ENCODE assay signal across 9 mouse cellular contexts in genomic region chr3:57295631-57296030, GRCm38 (mm10). TPM values are rescaled to one million over a fixed set of nuclear protein-coding genes. Genes with fewer than 3 reads are reported as not detected.
A peak's percentile ranks its signal among the peaks of the same experiment; 100 is the strongest.
DNase-seq lines count a peak whose midpoint lies in the region; ATAC-seq lines count a peak whose summit lies in the region.
"Had no signal": no experiment of that assay in that cellular context is flagged by ENCODE, and none has a peak within 500 bp of the region (broad histone marks: within the 10 kb centered on the region; RNA-seq: fewer than 3 reads in every experiment).

No protein-coding gene starts in this region.

- H3K9me3 ChIP-seq in hindbrain, embryonic 14.5 days (ENCODE audit: control insufficient read depth, low read length), result no peaks in the 10 kb centered on the region
- no peaks in the 10 kb centered on the region for H3K9me3 ChIP-seq in hindbrain, embryonic 11.5 days (ENCODE audit: control insufficient read depth, low read length)
- H3K9me3 ChIP-seq in midbrain, embryonic 15.5 days, result no peaks in the 10 kb centered on the region
- H3K9me3 ChIP-seq in midbrain, embryonic 14.5 days (ENCODE audit: control insufficient read depth, low read length), result no peaks in the 10 kb centered on the region
- no peaks in the 10 kb centered on the region for H3K9me3 ChIP-seq in intestine, embryonic 16.5 days (ENCODE audit: control insufficient read depth, low read length)

- DNase-seq in hindbrain, embryonic 14.5 days (ENCODE audit: low spot score), result no peak
- no peak for DNase-seq in hindbrain, embryonic 11.5 days (ENCODE audit: low spot score)
- DNase-seq in midbrain, embryonic 14.5 days, result no peak
- no peak for DNase-seq in frontal cortex, postnatal 10 days (ENCODE audit: low spot score in 2 of 2)
- DNase-seq in embryo, embryonic 11 days, result no peak

- peak overlapping the region; percentile 64 for H3K27ac ChIP-seq in hindbrain, embryonic 14.5 days
- H3K27ac ChIP-seq in hindbrain, embryonic 11.5 days (ENCODE audit: low read depth, low read length), result no peak overlapping the region
- H3K27ac ChIP-seq in midbrain, embryonic 15.5 days, result 0 out of 2 replicates have a peak overlapping the region, but pooled peaks have one; percentile 45
- H3K27ac ChIP-seq in midbrain, embryonic 14.5 days (replicated peaks; ENCODE audit: low read depth, low read length), result no peak overlapping the region
- peak overlapping the region; percentile 57 for H3K27ac ChIP-seq in intestine, embryonic 16.5 days (ENCODE audit: low read length)
- H3K27ac ChIP-seq: macrophage had no signal

- no peak overlapping the region for H3K4me3 ChIP-seq in hindbrain, embryonic 14.5 days (replicated peaks; ENCODE audit: low read length)
- H3K4me3 ChIP-seq in hindbrain, embryonic 11.5 days (ENCODE audit: low read depth, low read length), result no peak overlapping the region
- H3K4me3 ChIP-seq in midbrain, embryonic 15.5 days, result no peak overlapping the region
- H3K4me3 ChIP-seq in midbrain, embryonic 14.5 days (replicated peaks; ENCODE audit: low read depth, low read length), result no peak overlapping the region
- H3K4me3 ChIP-seq in intestine, embryonic 16.5 days (ENCODE audit: low read length), result no peak overlapping the region

- no peak overlapping the region for H3K9ac ChIP-seq in hindbrain, embryonic 14.5 days
- H3K9ac ChIP-seq in hindbrain, embryonic 11.5 days (ENCODE audit: low read depth, low read length), result no peak overlapping the region
- no peak overlapping the region for H3K9ac ChIP-seq in midbrain, embryonic 15.5 days
- H3K9ac ChIP-seq in midbrain, embryonic 14.5 days (replicated peaks; ENCODE audit: low read length), result no peak overlapping the region
- H3K9ac ChIP-seq in intestine, embryonic 16.5 days (ENCODE audit: low read depth, low read length), result no peak overlapping the region
- H3K9ac ChIP-seq: forebrain, postnatal 0 days had no signal

- H3K4me1 ChIP-seq in hindbrain, embryonic 14.5 days (replicated peaks; ENCODE audit: control insufficient read depth, insufficient read depth, low read length), result peaks cover 6% of the 10 kb centered on the region
- H3K4me1 ChIP-seq in hindbrain, embryonic 11.5 days (replicated peaks; ENCODE audit: control insufficient read depth, insufficient read depth, low read length), result no peaks in the 10 kb centered on the region
- H3K4me1 ChIP-seq in midbrain, embryonic 15.5 days, result no peaks in the 10 kb centered on the region
- H3K4me1 ChIP-seq in midbrain, embryonic 14.5 days (ENCODE audit: control insufficient read depth, insufficient read depth, low read length), result no peaks in the 10 kb centered on the region
- H3K4me1 ChIP-seq in intestine, embryonic 16.5 days (ENCODE audit: control insufficient read depth, insufficient read depth, low read length), result peaks cover 5% of the 10 kb centered on the region; the same call in 1 of the 2 replicates

- H3K36me3 ChIP-seq in hindbrain, embryonic 14.5 days (replicated peaks; ENCODE audit: control insufficient read depth, insufficient read depth), result no peaks in the 10 kb centered on the region
- no peaks in the 10 kb centered on the region for H3K36me3 ChIP-seq in hindbrain, embryonic 11.5 days (ENCODE audit: control insufficient read depth, insufficient read depth, low read length)
- no peaks in the 10 kb centered on the region for H3K36me3 ChIP-seq in midbrain, embryonic 15.5 days (replicated peaks)
- H3K36me3 ChIP-seq in midbrain, embryonic 14.5 days (ENCODE audit: control insufficient read depth, insufficient read depth, low read length), result no peaks in the 10 kb centered on the region
- no peaks in the 10 kb centered on the region for H3K36me3 ChIP-seq in intestine, embryonic 16.5 days (ENCODE audit: control insufficient read depth, insufficient read depth, low read length)

- no peak for ATAC-seq in hindbrain, embryonic 14.5 days (ENCODE audit: low FRiP score)
- ATAC-seq in hindbrain, embryonic 11.5 days (ENCODE audit: low FRiP score), result no peak
- no peak for ATAC-seq in midbrain, embryonic 15.5 days (replicated peaks)
- ATAC-seq in midbrain, embryonic 14.5 days (ENCODE audit: low FRiP score, low TSS enrichment), result no peak
- no peak for ATAC-seq in intestine, embryonic 16.5 days

- no peak overlapping the region for H3K4me2 ChIP-seq in hindbrain, embryonic 14.5 days (replicated peaks)
- H3K4me2 ChIP-seq in hindbrain, embryonic 11.5 days (replicated peaks; ENCODE audit: low read depth, low read length), result no peak overlapping the region
- no peak overlapping the region for H3K4me2 ChIP-seq in midbrain, embryonic 15.5 days
- H3K4me2 ChIP-seq in midbrain, embryonic 14.5 days (ENCODE audit: low read length), result no peak overlapping the region
- no peak overlapping the region for H3K4me2 ChIP-seq in intestine, embryonic 16.5 days (ENCODE audit: low read depth, low read length)

- 88% methylated on average over 4 of the region's 4 CpGs for WGBS in hindbrain, embryonic 14.5 days
- 85% methylated on average over 4 of the region's 4 CpGs for WGBS in hindbrain, embryonic 11.5 days
- 88% methylated on average over 4 of the region's 4 CpGs for WGBS in midbrain, embryonic 15.5 days
- WGBS in midbrain, embryonic 14.5 days, result 88% methylated on average over 4 of the region's 4 CpGs
- 60% methylated on average over 4 of the region's 4 CpGs for WGBS in intestine, embryonic 16.5 days

- no peaks in the 10 kb centered on the region for H3K27me3 ChIP-seq in hindbrain, embryonic 14.5 days (ENCODE audit: control insufficient read depth, insufficient read depth, low read length)
- H3K27me3 ChIP-seq in hindbrain, embryonic 11.5 days (ENCODE audit: control insufficient read depth, insufficient read depth, low read length), result no peaks in the 10 kb centered on the region
- H3K27me3 ChIP-seq in midbrain, embryonic 15.5 days (replicated peaks), result no peaks in the 10 kb centered on the region
- no peaks in the 10 kb centered on the region for H3K27me3 ChIP-seq in midbrain, embryonic 14.5 days (ENCODE audit: control insufficient read depth, insufficient read depth, low read length)
- H3K27me3 ChIP-seq in intestine, embryonic 16.5 days (replicated peaks; ENCODE audit: control insufficient read depth, insufficient read depth, low read length), result no peaks in the 10 kb centered on the region

RNA-seq across cellular contexts. Expression of gene Tm4sf1, which starts 6.2 kb away (rescaled TPM):
- polyA plus RNA-seq in hindbrain, embryonic 14.5 days (2014; fragmentation: Nextera tagmentation; extraction: Ambion mirVana), result 30.8 and 38.6 TPM in 2 replicates
- polyA plus RNA-seq in hindbrain, embryonic 11.5 days (2014; fragmentation: Nextera tagmentation; extraction: Ambion mirVana), result 14.3 and 15.2 TPM in 2 replicates
- 25.4 and 29.4 TPM in 2 replicates for polyA plus RNA-seq in midbrain, embryonic 15.5 days (2015; fragmentation: Nextera tagmentation; extraction: Ambion mirVana)
- 9.0 and 22.3 TPM in 2 replicates for polyA plus RNA-seq in midbrain, embryonic 14.5 days (2014; fragmentation: Nextera tagmentation; extraction: Ambion mirVana)
- polyA plus RNA-seq in intestine, embryonic 16.5 days (2015; fragmentation: Nextera tagmentation; extraction: Ambion mirVana), result 68.3 and 68.4 TPM in 2 replicates
- polyA plus RNA-seq: macrophage had no signal

Comparison
In these comparisons a context has a peak if more than half of its experiments do, and no peak if none do; other contexts are left out.
1. H3K27ac ChIP-seq: peak in hindbrain, embryonic 14.5 days (single experiment), midbrain, embryonic 15.5 days (single experiment) and intestine, embryonic 16.5 days (single experiment); none in hindbrain, embryonic 11.5 days (single experiment) and midbrain, embryonic 14.5 days (single experiment).